Mouse (Mus musculus): ENCODE results near the gene Tbc1d8. TPM values are rescaled to one million over a fixed set of nuclear protein-coding genes. Genes with fewer than 3 reads are reported as not detected.

Gene Tbc1d8
- polyA plus RNA-seq, 2 experiments, result 11.5 to 14.3 TPM

- 29% methylated on average over 5 of the region's 5 CpGs for WGBS
- peak; percentile 64 for DNase-seq (ENCODE audit: low spot score)
- no peaks in the 10 kb centered on the region for H3K9me3 ChIP-seq (ENCODE audit: control insufficient read depth, low read length)
- no peak for TF ChIP-seq POLR2A (IDR thresholded peaks at IDR 0.05; ENCODE audit: borderline replicate concordance, extremely low read depth, insufficient read depth, insufficient read length)
- no peak overlapping the region for H3K4me2 ChIP-seq (replicated peaks; ENCODE audit: low read depth, low read length, severe bottlenecking)
- no peaks in the 10 kb centered on the region for H3K36me3 ChIP-seq (ENCODE audit: control insufficient read depth, insufficient read depth, low read length)
- H3K27me3 ChIP-seq (ENCODE audit: control insufficient read depth, insufficient read depth, low read length), result no peaks in the 10 kb centered on the region
- no peak overlapping the region for H3K27ac ChIP-seq (replicated peaks; ENCODE audit: low read depth, low read length)
- no peak overlapping the region for H3K4me3 ChIP-seq (replicated peaks; ENCODE audit: low read length)
- H3K9ac ChIP-seq (ENCODE audit: low read depth, low read length, severe bottlenecking), result no peak overlapping the region
- no peaks in the 10 kb centered on the region for H3K4me1 ChIP-seq (ENCODE audit: control insufficient read depth, insufficient read depth, low read length)
- ATAC-seq (ENCODE audit: low FRiP score, low read depth), result no peak
These were observed 44.0 kb upstream of the Tbc1d8 start for GRCm38 (mm10) chr1:39522519-39522918.

GRCm38 (mm10) chr1:39521326-39521725 is 42.8 kb upstream of the Tbc1d8 start:
- no peak overlapping the region for H3K27ac ChIP-seq (replicated peaks; ENCODE audit: low read depth, low read length)
- 91% methylated on average over 7 of the region's 7 CpGs for WGBS
- H3K9me3 ChIP-seq (ENCODE audit: control insufficient read depth, low read length), result no peaks in the 10 kb centered on the region
- no peak overlapping the region for H3K4me2 ChIP-seq (replicated peaks; ENCODE audit: low read depth, low read length, severe bottlenecking)
- no peak overlapping the region for H3K9ac ChIP-seq (ENCODE audit: low read depth, low read length, severe bottlenecking)
- TF ChIP-seq POLR2A (IDR thresholded peaks at IDR 0.05; ENCODE audit: borderline replicate concordance, extremely low read depth, insufficient read depth, insufficient read length), result no peak
- no peaks in the 10 kb centered on the region for H3K36me3 ChIP-seq (ENCODE audit: control insufficient read depth, insufficient read depth, low read length)
- H3K4me1 ChIP-seq (ENCODE audit: control insufficient read depth, insufficient read depth, low read length), result no peaks in the 10 kb centered on the region
- no peaks in the 10 kb centered on the region for H3K27me3 ChIP-seq (ENCODE audit: control insufficient read depth, insufficient read depth, low read length)
- ATAC-seq (ENCODE audit: low FRiP score, low read depth) (no peak), DNase-seq (ENCODE audit: low spot score) (no peak)
- H3K4me3 ChIP-seq (replicated peaks; ENCODE audit: low read length), result no peak overlapping the region

GRCm38 (mm10) chr1:39515303-39515991 is 36.9 kb upstream of the Tbc1d8 start:
- WGBS, result 55% methylated on average over 10 of the region's 10 CpGs
- no peak for DNase-seq (ENCODE audit: low spot score)
- Histone ChIP-seq H3K4me2 (replicated peaks; ENCODE audit: low read depth, low read length, severe bottlenecking) (no peak overlapping the region), H3K4me3 (replicated peaks; ENCODE audit: low read length) (no peak overlapping the region), H3K36me3 (ENCODE audit: control insufficient read depth, insufficient read depth, low read length) (no peaks in the 10 kb centered on the region), H3K9ac (ENCODE audit: low read depth, low read length, severe bottlenecking) (no peak overlapping the region), H3K9me3 (ENCODE audit: control insufficient read depth, low read length) (no peaks in the 10 kb centered on the region), H3K4me1 (ENCODE audit: control insufficient read depth, insufficient read depth, low read length) (0 out of 2 replicates have a peak, but pooled peaks cover 4% of the 10 kb centered on the region), H3K27ac (replicated peaks; ENCODE audit: low read depth, low read length) (no peak overlapping the region), H3K27me3 (ENCODE audit: control insufficient read depth, insufficient read depth, low read length) (no peaks in the 10 kb centered on the region)
- no peak for ATAC-seq (ENCODE audit: low FRiP score, low read depth)
- no peak for TF ChIP-seq POLR2A (IDR thresholded peaks at IDR 0.05; ENCODE audit: borderline replicate concordance, extremely low read depth, insufficient read depth, insufficient read length)

GRCm38 (mm10) chr1:39512183-39512582 is 33.6 kb upstream of the Tbc1d8 start:
- no peak for TF ChIP-seq POLR2A (IDR thresholded peaks at IDR 0.05; ENCODE audit: borderline replicate concordance, extremely low read depth, insufficient read depth, insufficient read length)
- DNase-seq (ENCODE audit: low spot score) (no peak), ATAC-seq (ENCODE audit: low FRiP score, low read depth) (no peak)
- Histone ChIP-seq H3K27me3 (ENCODE audit: control insufficient read depth, insufficient read depth, low read length) (no peaks in the 10 kb centered on the region), H3K9me3 (ENCODE audit: control insufficient read depth, low read length) (no peaks in the 10 kb centered on the region), H3K27ac (replicated peaks; ENCODE audit: low read depth, low read length) (no peak overlapping the region), H3K9ac (ENCODE audit: low read depth, low read length, severe bottlenecking) (no peak overlapping the region), H3K36me3 (ENCODE audit: control insufficient read depth, insufficient read depth, low read length) (no peaks in the 10 kb centered on the region), H3K4me3 (replicated peaks; ENCODE audit: low read length) (no peak overlapping the region), H3K4me2 (replicated peaks; ENCODE audit: low read depth, low read length, severe bottlenecking) (no peak overlapping the region), H3K4me1 (ENCODE audit: control insufficient read depth, insufficient read depth, low read length) (0 out of 2 replicates have a peak, but pooled peaks cover 4% of the 10 kb centered on the region)
- 75% methylated on average over 1 of the region's 1 CpGs for WGBS

DNA sequence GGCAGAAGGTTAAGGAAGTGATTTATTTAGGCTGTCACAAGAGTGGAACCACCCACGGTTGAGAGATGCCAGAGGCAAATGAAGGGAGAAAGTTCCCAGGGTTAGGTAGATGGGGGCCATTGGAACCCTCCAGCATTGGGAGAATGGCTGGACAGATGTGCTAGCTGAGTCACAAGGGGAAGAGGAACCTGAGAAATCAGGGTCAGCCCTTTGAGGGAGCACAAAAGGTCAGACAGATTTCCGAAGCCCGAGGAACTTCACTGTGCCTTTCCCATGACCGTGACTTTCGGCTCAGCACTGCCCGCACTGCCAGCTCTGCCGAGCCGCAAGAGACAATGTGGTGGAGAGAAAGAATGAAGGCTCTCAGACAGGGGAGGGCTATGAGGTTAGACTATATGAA is 33.2 kb upstream of the Tbc1d8 start:
- WGBS, result 68% methylated on average over 8 of the region's 8 CpGs
- Histone ChIP-seq H3K4me2 (replicated peaks; ENCODE audit: low read depth, low read length, severe bottlenecking) (no peak overlapping the region), H3K36me3 (ENCODE audit: control insufficient read depth, insufficient read depth, low read length) (no peaks in the 10 kb centered on the region)

More for the DNA sequence above, 33.2 kb upstream of the Tbc1d8 start:
- Histone ChIP-seq H3K4me1 (ENCODE audit: control insufficient read depth, insufficient read depth, low read length) (0 out of 2 replicates have a peak, but pooled peaks cover 4% of the 10 kb centered on the region), H3K27ac (replicated peaks; ENCODE audit: low read depth, low read length) (no peak overlapping the region), H3K9ac (ENCODE audit: low read depth, low read length, severe bottlenecking) (no peak overlapping the region), H3K27me3 (ENCODE audit: control insufficient read depth, insufficient read depth, low read length) (no peaks in the 10 kb centered on the region), H3K9me3 (ENCODE audit: control insufficient read depth, low read length) (no peaks in the 10 kb centered on the region), H3K4me3 (replicated peaks; ENCODE audit: low read length) (no peak overlapping the region)
- DNase-seq (ENCODE audit: low spot score) (no peak), ATAC-seq (ENCODE audit: low FRiP score, low read depth) (no peak)
- no peak for TF ChIP-seq POLR2A (IDR thresholded peaks at IDR 0.05; ENCODE audit: borderline replicate concordance, extremely low read depth, insufficient read depth, insufficient read length)
